Mouse (Mus musculus) embryonic fibroblast, embryonic 13.5 days (primary cell): ENCODE measurements at regions not wholly inside any gene's neighbourhood (a gene's known extent, or its start where the extent isn't known, plus 50 kb on each side); places are given as distances from the start of the nearest gene placed in this dataset.

Source experiments
- CTCF ChIP-seq: IDR thresholded peaks from 2 replicates; pipeline ENCODE4 v1.5.1; 2011; ENCODE audit warnings: mild to moderate bottlenecking, control low read depth, low read length, moderate library complexity, borderline replicate concordance; ENCODE audit not compliant: insufficient read depth
- POLR2A ChIP-seq: IDR thresholded peaks from 2 replicates; pipeline ENCODE4 v1.6.1; 2011; ENCODE audit warnings: low read depth, mild to moderate bottlenecking, control low read depth, low read length, moderate library complexity

- no peak for TF ChIP-seq CTCF
- TF ChIP-seq POLR2A, result no peak
Measured at GRCm38 (mm10) chr5:119467346-119468085, 203.0 kb upstream of the Tbx3 start.
